Mouse (Mus musculus) ovary, adult 18-20 months (tissue): ENCODE results near the gene Gm6401.
A peak's percentile ranks its signal among the peaks of the same experiment; 100 is the strongest.
"Not testable (repeated sequence)": the region's sequence is repeated elsewhere in the genome, so short reads cannot be mapped to it uniquely, and the experiment has no call there.

Source experiments
- DNase-seq: peaks from one replicate; pipeline ENCODE4 v3.0.0; 2022; ENCODE audit warnings: low spot score, mixed read lengths

Gene Gm6401

GRCm38 (mm10) chr14:41967827-41968226 lies at the start of gene Gm6401:
Gm6401 (minus strand) TSS chr14:41967927.
- not testable (repeated sequence) for DNase-seq

- DNase-seq, result not testable (repeated sequence)
Observed at GRCm38 (mm10) chr14:41983225-41983624, 15.5 kb upstream of the Gm6401 start, which contains the start of gene Gm3543. Gm3543 (minus strand) TSS chr14:41983325.

- DNase-seq, result peak; percentile 1
Observed at GRCm38 (mm10) chr14:41968596-41968995, 869 bp upstream of the Gm6401 start.

GRCm38 (mm10) chr14:41964095-41964494 lies 3.6 kb downstream of the Gm6401 start:
- DNase-seq, result peak; percentile 2

GRCm38 (mm10) chr14:41943695-41944094 lies 24.0 kb downstream of the Gm6401 start, which contains the start of gene 1700024B05Rik:
1700024B05Rik (plus strand) TSS chr14:41943995.
- not testable (repeated sequence) for DNase-seq

GRCm38 (mm10) chr14:41924649-41925048 lies 43.1 kb downstream of the Gm6401 start, which contains the start of gene 1700049E17Rik1:
1700049E17Rik1 (plus strand) TSS chr14:41924949.
- DNase-seq, result not testable (repeated sequence)
